Mouse (Mus musculus): ENCODE results near the gene Usp3. TPM values are rescaled to one million over a fixed set of nuclear protein-coding genes. Genes with fewer than 3 reads are reported as not detected.

Gene Usp3
- polyA plus RNA-seq (2016; fragmentation: Nextera tagmentation; extraction: Ambion mirVana) = 46.7 TPM in 2 replicates

DNA sequence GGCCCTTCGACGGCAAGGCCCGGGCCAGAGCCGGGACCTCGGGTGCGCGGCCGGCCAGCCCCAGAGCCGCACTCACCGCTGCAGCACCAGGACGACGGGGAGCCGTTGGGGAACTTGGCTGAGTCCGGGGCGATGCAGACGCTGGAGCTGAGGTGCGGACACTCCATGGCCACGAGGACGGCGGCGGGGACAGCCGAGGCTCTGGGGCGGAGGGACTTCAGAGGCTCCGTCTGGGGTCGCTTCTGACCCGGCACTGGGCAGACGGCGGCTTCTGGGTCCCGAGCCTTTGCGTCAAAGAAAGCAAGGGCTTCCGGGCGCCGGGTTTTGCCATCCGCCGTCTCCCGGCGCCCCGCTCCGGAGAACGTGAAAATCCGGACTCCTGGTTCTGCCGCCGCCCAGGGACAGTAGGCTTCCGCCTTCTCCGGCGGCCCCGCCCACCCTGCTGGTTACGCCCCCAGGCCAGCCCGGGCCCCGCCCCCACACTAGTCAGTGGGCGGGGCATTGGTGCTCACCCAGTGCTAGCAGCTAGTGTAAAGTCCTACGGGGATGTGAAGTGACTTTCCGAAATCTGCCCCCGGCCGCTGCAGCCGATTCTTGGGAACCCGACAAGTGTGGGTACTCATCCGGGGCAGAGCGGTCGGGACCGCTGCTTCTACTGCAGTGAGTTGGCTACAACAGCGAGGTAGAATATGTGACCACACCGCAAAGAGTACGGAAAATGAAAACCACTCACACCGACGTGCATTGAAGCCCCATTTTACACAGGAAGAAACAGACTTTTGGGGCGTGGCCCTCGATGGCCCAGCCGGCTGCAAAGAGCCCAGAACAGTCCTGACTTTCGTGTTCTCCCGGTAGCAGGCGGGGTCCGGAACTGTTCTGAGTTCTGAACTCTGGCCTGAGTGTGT is at the start of gene Usp3:
Gene Usp3 (minus strand): TSS at position 435 of the 905 bp plus-strand sequence.
- peaks cover 53% of the 10 kb centered on the region for H3K4me1 ChIP-seq
- H3K9me3 ChIP-seq = no peaks in the 10 kb centered on the region
- peak within 1 kb of the TSS; percentile 93 for H3K4me3 ChIP-seq
- DNase-seq (ENCODE audit: low spot score) = peak; percentile 98
- no peaks in the 10 kb centered on the region for H3K36me3 ChIP-seq
- no peaks in the 10 kb centered on the region; the same call in none of the 2 replicates for H3K27me3 ChIP-seq (ENCODE audit: insufficient read depth, poor library complexity, severe bottlenecking)
- under 1% methylated on average over 73 of the region's 73 CpGs for WGBS
- H3K27ac ChIP-seq = peak within 1 kb of the TSS; percentile 99

DNA sequence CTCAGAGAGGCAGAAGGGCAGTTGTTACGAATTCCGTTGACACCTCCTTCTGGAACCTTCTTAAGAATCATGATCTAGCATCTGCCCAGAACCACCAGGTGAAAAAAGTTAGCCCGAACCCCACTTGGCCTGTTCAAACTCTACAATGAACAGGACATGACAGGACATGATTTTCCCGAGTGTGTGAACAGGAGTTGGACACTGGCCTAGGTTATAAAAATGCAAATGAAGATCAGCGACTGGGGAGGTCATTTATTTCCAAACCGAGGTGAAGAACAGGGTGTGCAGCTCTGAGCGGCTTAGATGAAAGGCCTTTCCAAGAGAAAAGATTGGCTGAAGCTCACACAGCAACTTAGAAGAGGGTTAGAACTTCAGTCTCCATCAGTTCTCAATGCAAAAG is 47.5 kb upstream of the Usp3 start:
- no peaks in the 10 kb centered on the region for H3K36me3 ChIP-seq
- DNase-seq (ENCODE audit: low spot score) = no peak
- 78% methylated on average over 7 of the region's 7 CpGs for WGBS
- H3K9me3 ChIP-seq = no peaks in the 10 kb centered on the region
- H3K4me3 ChIP-seq = no peak overlapping the region
- no peaks in the 10 kb centered on the region for H3K27me3 ChIP-seq (ENCODE audit: insufficient read depth, poor library complexity, severe bottlenecking)
- H3K27ac ChIP-seq = no peak overlapping the region
- H3K4me1 ChIP-seq = no peaks in the 10 kb centered on the region

DNA sequence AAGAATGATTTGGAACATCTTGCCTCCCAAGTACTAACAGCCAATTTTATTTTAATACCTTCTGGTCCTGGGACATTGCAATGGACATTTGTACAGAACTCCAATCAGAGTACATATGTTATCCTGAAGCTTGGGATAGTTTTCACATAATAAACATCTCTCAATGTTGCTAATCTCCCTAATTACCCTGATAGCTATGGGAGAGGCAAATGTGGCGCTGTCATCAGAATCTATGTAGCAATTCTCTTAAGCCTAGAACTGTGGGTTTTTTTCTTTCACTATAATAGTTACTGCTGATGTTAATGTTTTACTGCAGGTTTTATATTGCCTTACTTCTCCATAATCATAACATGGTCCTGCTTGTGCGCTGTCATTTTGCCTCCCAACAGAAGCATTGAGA is 46.7 kb upstream of the Usp3 start:
- Histone ChIP-seq H3K27ac (no peak overlapping the region), H3K27me3 (ENCODE audit: insufficient read depth, poor library complexity, severe bottlenecking) (no peaks in the 10 kb centered on the region), H3K4me3 (no peak overlapping the region), H3K9me3 (no peaks in the 10 kb centered on the region), H3K36me3 (no peaks in the 10 kb centered on the region), H3K4me1 (no peaks in the 10 kb centered on the region)
- no peak for DNase-seq (ENCODE audit: low spot score)
- 92% methylated on average over 2 of the region's 2 CpGs for WGBS

DNA sequence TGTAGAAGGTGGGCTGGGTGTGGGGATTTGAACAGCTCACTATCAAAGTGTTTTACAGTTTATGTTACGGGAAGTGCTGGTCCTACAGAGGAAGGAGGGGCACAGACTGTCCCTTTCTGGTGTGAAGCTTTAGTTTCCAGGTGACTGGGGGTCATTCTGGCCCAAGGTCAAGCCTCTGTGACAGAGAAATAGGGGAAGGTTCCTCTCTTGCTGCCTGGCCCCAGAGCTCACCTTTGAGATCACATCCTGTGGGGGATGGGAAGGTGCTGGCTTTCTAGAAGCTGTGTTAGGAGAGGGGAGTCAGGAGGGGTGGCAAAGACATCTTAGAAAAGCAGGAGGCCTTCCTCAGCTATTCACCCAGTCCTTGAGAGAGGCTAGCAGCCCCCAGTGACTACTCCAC is 39.5 kb upstream of the Usp3 start:
- WGBS = 82% methylated on average over 1 of the region's 1 CpGs

DNA sequence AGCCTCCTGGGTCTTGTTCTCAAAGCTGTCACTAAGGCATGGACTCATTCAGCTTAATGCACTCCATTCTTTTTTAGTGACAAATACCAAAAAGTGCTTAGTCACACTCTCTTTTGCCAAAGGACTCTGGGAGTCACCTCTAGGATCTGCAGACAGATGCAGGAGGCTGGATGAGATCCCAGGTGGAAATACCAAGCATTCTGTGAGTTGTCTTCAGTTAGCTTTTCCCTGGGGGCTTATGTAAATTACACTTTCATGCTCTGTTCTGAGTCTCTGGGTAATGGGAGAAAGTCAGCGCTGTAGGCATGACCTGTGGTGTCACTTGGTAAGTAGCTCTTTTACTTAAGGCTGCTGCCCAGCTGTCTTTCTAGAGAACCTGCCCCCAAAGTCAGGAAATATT is 38.0 kb upstream of the Usp3 start:
- H3K27me3 ChIP-seq (ENCODE audit: insufficient read depth, poor library complexity, severe bottlenecking) = no peaks in the 10 kb centered on the region
- no peak overlapping the region for H3K4me3 ChIP-seq
- no peak overlapping the region for H3K27ac ChIP-seq
- no peaks in the 10 kb centered on the region for H3K36me3 ChIP-seq
- H3K9me3 ChIP-seq = no peaks in the 10 kb centered on the region
- H3K4me1 ChIP-seq = peaks cover 14% of the 10 kb centered on the region; the same call in 1 of the 2 replicates
- 38% methylated on average over 1 of the region's 1 CpGs for WGBS
- no peak for DNase-seq (ENCODE audit: low spot score)

More for the DNA sequence above, 39.5 kb upstream of the Usp3 start:
- Histone ChIP-seq H3K4me1 (peaks cover 8% of the 10 kb centered on the region; the same call in 1 of the 2 replicates), H3K36me3 (no peaks in the 10 kb centered on the region), H3K27ac (no peak overlapping the region), H3K27me3 (ENCODE audit: insufficient read depth, poor library complexity, severe bottlenecking) (no peaks in the 10 kb centered on the region), H3K4me3 (no peak overlapping the region), H3K9me3 (no peaks in the 10 kb centered on the region)
- DNase-seq (ENCODE audit: low spot score) = no peak

DNA sequence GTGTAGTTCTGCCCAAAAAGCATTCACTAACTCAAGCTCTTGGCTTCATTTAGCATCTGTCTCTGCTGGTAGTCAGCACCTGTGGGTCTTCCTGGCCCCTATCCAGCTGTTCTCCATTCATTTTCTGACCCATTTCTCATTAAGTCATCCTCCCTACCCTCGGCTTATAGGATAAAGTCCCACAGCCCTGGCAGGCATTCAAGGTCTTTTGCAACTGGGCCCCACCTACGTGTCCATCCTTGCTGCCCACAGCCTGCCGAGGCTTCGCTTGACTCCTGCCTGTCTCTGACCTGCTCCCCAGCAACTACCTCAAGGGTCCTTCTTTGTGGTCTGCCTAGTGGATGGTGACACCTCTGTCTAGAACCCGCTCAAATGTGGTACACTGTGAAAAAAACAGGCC is 33.7 kb upstream of the Usp3 start:
- H3K4me1 ChIP-seq = peaks cover 24% of the 10 kb centered on the region
- no peaks in the 10 kb centered on the region for H3K36me3 ChIP-seq
- no peak overlapping the region for H3K4me3 ChIP-seq
- H3K27me3 ChIP-seq (ENCODE audit: insufficient read depth, poor library complexity, severe bottlenecking) = no peaks in the 10 kb centered on the region
- H3K9me3 ChIP-seq = no peaks in the 10 kb centered on the region
- no peak for DNase-seq (ENCODE audit: low spot score)
- H3K27ac ChIP-seq = no peak overlapping the region
- 78% methylated on average over 5 of the region's 5 CpGs for WGBS

DNA sequence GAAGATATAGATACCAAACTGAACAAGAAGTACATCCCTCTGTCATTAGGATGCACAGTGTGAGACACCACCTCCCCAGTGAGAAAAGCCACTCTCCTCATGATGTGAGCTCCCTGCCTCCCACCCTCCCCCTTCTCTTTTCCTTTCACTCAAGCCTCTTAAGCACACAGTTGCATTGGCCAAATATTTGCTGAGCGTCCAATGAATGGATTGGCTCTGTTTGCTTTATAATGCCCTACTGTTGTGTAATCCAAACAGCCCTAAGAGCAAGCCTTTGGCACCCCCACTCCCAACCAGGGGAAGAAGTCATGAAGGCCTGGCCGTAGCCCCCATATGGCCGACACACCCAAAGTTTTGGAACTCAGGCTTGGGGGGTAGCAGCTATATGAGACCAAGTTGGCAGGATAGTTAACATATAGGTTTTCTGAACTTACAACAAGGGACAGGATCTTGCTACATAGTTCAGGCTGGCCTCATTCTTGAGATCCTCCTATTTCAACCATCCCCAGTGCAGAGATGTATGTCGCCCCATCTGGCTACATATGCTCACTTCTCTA is 33.1 kb upstream of the Usp3 start:
- DNase-seq (ENCODE audit: low spot score) = no peak
- H3K27me3 ChIP-seq (ENCODE audit: insufficient read depth, poor library complexity, severe bottlenecking) = no peaks in the 10 kb centered on the region
- no peak overlapping the region for H3K27ac ChIP-seq
- H3K4me1 ChIP-seq = peaks cover 30% of the 10 kb centered on the region
- H3K4me3 ChIP-seq = no peak overlapping the region
- H3K36me3 ChIP-seq = no peaks in the 10 kb centered on the region
- WGBS = 86% methylated on average over 4 of the region's 4 CpGs
- no peaks in the 10 kb centered on the region for H3K9me3 ChIP-seq

DNA sequence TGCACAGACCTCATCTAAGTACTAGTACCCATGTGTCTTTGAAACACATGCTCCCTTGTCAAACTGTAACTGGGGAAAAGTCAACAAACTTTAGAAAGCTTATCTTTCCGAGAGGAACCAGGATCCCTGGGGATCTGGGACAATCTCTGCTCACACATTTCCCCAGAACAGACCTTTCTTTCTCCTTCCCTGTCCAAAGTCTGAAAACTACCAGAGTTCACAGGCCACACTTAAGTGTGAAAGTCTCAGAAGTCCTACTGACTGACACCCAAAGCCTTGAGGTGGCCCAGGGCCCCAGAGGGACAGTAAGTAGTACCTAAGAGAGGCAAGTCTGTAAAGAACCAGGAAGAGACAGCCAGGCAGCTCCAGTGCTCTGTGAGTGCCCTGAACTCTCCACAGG is 31.9 kb upstream of the Usp3 start:
- no peaks in the 10 kb centered on the region for H3K36me3 ChIP-seq
- peaks cover 40% of the 10 kb centered on the region for H3K4me1 ChIP-seq
- WGBS = 35% methylated on average over 1 of the region's 1 CpGs
- H3K27ac ChIP-seq = peak overlapping the region; percentile 65
- no peak overlapping the region for H3K4me3 ChIP-seq
- no peak for DNase-seq (ENCODE audit: low spot score)
- H3K27me3 ChIP-seq (ENCODE audit: insufficient read depth, poor library complexity, severe bottlenecking) = no peaks in the 10 kb centered on the region
- H3K9me3 ChIP-seq = no peaks in the 10 kb centered on the region

DNA sequence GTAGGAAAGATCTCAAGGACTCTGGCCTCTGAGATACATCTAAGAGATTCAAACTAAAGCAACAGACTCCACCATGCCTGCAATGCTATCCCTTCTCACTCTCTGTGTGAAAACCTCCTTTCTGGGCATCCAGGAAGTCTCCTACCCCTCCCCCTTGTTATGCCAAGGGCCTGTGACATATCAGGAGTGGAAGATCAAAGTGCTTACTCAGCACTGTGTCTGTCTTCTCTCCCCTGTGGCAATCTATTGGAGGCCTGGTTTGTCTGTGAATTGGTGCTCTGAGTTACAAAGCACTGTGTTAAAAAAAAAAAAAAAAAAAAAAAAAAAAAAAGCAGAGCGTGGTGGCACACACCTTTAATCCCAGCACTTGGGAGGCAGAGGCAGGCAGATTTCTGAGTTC is 30.7 kb upstream of the Usp3 start:
- DNase-seq (ENCODE audit: low spot score) = no peak
- no peaks in the 10 kb centered on the region for H3K36me3 ChIP-seq
- H3K9me3 ChIP-seq = no peaks in the 10 kb centered on the region
- 0 out of 2 replicates have a peak overlapping the region, but pooled peaks have one; percentile 8 for H3K27ac ChIP-seq
- H3K27me3 ChIP-seq (ENCODE audit: insufficient read depth, poor library complexity, severe bottlenecking) = no peaks in the 10 kb centered on the region
- no peak overlapping the region for H3K4me3 ChIP-seq
- WGBS = 57% methylated on average over 1 of the region's 1 CpGs
- peaks cover 44% of the 10 kb centered on the region for H3K4me1 ChIP-seq

DNA sequence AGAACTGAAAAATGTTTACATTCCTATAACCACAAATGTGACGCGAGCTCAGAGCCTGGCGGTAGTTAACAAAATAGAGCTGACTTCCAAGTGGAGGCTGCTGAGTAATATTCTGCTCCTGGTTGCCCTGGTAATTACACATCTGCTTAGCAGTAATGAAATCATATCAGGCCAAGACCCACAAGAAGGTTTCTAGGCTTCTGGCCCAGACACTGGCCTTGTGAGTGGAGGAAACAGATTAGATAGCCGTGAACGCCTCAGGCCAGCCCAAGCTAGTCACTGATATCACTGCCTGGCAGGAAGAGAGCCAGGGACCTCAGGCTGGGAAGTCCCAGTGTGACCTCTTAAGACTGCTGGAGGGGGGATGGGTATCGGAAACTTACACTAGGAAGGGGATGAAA is 27.6 kb upstream of the Usp3 start:
- peak overlapping the region; percentile 48 for H3K27ac ChIP-seq
- no peaks in the 10 kb centered on the region for H3K36me3 ChIP-seq
- 9% methylated on average over 6 of the region's 6 CpGs for WGBS
- peak overlapping the region; percentile 17; the same call in 1 of the 2 replicates for H3K4me3 ChIP-seq
- no peaks in the 10 kb centered on the region for H3K27me3 ChIP-seq (ENCODE audit: insufficient read depth, poor library complexity, severe bottlenecking)
- H3K4me1 ChIP-seq = peaks cover 50% of the 10 kb centered on the region
- DNase-seq (ENCODE audit: low spot score) = peak; percentile 94
- H3K9me3 ChIP-seq = no peaks in the 10 kb centered on the region

DNA sequence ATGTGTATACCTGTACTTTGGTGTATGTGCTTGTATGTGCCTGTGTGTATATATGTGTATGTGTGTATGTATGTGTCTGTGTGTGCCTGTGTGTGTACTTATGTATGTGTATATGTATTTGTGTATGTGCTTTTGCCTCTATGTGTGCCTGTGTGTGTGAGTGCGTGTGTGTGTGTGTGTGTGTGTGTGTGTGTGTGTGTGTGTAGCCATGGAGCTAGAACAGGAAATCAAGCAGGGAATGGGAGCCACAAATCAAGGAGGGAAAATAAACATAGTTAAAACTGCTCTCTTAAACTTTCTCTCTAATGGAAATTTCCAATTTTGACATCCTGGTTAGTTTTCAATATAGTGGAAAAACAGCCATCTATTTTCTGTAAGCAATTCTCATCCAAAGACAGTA is 27.1 kb upstream of the Usp3 start:
- peaks cover 50% of the 10 kb centered on the region for H3K4me1 ChIP-seq
- no peaks in the 10 kb centered on the region for H3K27me3 ChIP-seq (ENCODE audit: insufficient read depth, poor library complexity, severe bottlenecking)
- peak overlapping the region; percentile 48 for H3K27ac ChIP-seq
- H3K36me3 ChIP-seq = no peaks in the 10 kb centered on the region
- DNase-seq (ENCODE audit: low spot score) = no peak
- H3K4me3 ChIP-seq = no peak overlapping the region
- no peaks in the 10 kb centered on the region for H3K9me3 ChIP-seq
- WGBS = 64% methylated on average over 1 of the region's 1 CpGs

DNA sequence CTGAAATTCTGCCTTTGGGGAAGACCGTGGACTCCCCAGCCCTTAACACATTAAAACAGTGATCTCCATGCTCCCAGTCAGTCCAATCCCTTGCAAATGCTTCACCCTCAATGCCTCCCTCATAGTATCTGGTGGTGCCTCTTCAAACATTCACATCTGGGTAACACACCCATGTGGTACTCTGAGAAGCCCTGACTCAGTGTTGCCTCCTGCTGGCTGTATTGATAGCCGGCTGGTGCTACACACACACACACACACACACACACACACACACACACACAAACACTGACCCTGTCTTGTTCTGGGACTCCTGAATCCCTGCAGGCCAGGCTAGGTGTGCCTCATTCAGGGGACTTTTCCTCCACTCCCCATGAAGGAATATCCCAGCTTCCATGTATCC is 24.9 kb upstream of the Usp3 start:
- no peaks in the 10 kb centered on the region for H3K36me3 ChIP-seq
- WGBS = 96% methylated on average over 2 of the region's 2 CpGs
- no peak overlapping the region for H3K27ac ChIP-seq
- H3K4me1 ChIP-seq = peaks cover 49% of the 10 kb centered on the region
- no peak for DNase-seq (ENCODE audit: low spot score)
- no peak overlapping the region for H3K4me3 ChIP-seq
- H3K9me3 ChIP-seq = no peaks in the 10 kb centered on the region
- no peaks in the 10 kb centered on the region for H3K27me3 ChIP-seq (ENCODE audit: insufficient read depth, poor library complexity, severe bottlenecking)

DNA sequence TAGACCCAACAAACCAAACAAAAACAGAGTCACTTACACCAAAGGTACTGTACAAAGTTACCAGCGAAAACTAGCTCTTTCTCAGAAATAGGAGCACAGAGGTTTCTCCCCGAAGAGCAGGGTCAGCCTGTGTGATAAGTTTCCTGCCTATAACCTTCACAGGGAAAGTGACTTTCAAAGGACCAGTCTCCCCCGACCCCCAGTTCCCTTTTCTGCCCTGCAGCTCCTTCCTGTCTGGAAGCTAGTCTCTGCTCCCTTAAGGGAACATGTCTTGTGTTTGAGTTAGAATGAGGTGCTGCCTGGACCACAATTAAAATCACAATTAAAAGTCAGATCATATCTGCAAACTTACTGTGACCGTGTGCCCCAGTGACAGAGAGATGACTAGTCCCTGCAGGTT is 23.9 kb upstream of the Usp3 start:
- peaks cover 44% of the 10 kb centered on the region for H3K4me1 ChIP-seq
- DNase-seq (ENCODE audit: low spot score) = no peak
- WGBS = 43% methylated on average over 4 of the region's 4 CpGs
- H3K36me3 ChIP-seq = no peaks in the 10 kb centered on the region
- H3K27ac ChIP-seq = no peak overlapping the region
- no peaks in the 10 kb centered on the region for H3K9me3 ChIP-seq
- no peak overlapping the region for H3K4me3 ChIP-seq
- H3K27me3 ChIP-seq (ENCODE audit: insufficient read depth, poor library complexity, severe bottlenecking) = no peaks in the 10 kb centered on the region
